Mouse (Mus musculus) heart, embryonic 16.5 days (tissue): ENCODE data around the gene Med24. TPM values are rescaled to one million over a fixed set of nuclear protein-coding genes. Genes with fewer than 3 reads are reported as not detected.
"Not testable (repeated sequence)": the region's sequence is repeated elsewhere in the genome, so short reads cannot be mapped to it uniquely, and the experiment has no call there.

Source experiments
- ATAC-seq: fragments of 200-750 bp; cut with Nextera tagmentation; replicated peaks from 2 replicates; pipeline ENCODE4 v1.8.0; 2017; ENCODE audit warnings: moderate number of reproducible peaks; ENCODE audit not compliant: insufficient read depth, low FRiP score; ENCODE audit errors: extremely low read depth
- H3K27ac ChIP-seq: fragments of 300-500 bp; sonication (generic); 2 replicates; pipeline ENCODE4 v1.5.1; 2014; ENCODE audit warnings: mild to moderate bottlenecking, low read length, control low read depth, moderate library complexity
- H3K27me3 ChIP-seq: fragments of 300-500 bp; sonication (generic); 2 replicates; pipeline ENCODE4 v1.6.1; 2014; ENCODE audit warnings: low read length, mixed read lengths; ENCODE audit not compliant: control insufficient read depth, insufficient read depth
- H3K36me3 ChIP-seq: fragments of 300-500 bp; sonication (generic); 2 replicates; pipeline ENCODE4 v1.6.1; 2014; ENCODE audit not compliant: control insufficient read depth, insufficient read depth
- H3K4me1 ChIP-seq: fragments of 300-500 bp; sonication (generic); 2 replicates; pipeline ENCODE4 v1.6.1; 2014; ENCODE audit warnings: low read length, mixed read lengths; ENCODE audit not compliant: control insufficient read depth, insufficient read depth
- H3K4me2 ChIP-seq: fragments of 300-500 bp; sonication (generic); 2 replicates; pipeline ENCODE4 v1.6.1; 2014; ENCODE audit warnings: low read depth, mild to moderate bottlenecking, control low read depth, low read length
- H3K4me3 ChIP-seq: fragments of 300-500 bp; sonication (generic); 2 replicates; pipeline ENCODE4 v1.5.1; 2014; ENCODE audit warnings: mild to moderate bottlenecking, control low read depth, low read length
- H3K9ac ChIP-seq: fragments of 300-500 bp; sonication (generic); 2 replicates; pipeline ENCODE4 v1.6.1; 2014; ENCODE audit warnings: low read length, control low read depth
- H3K9me3 ChIP-seq: fragments of 300-500 bp; sonication (generic); replicated peaks from 2 replicates; pipeline ENCODE4 v1.6.1; 2016; ENCODE audit warnings: low read length; ENCODE audit not compliant: control insufficient read depth
- WGBS: fragments of 180-500 bp; shearing (Covaris S2); extraction: QIAGEN DNeasy Blood & Tissue Kit; methylation state at CpG from one replicate; pipeline ENCODE4 v1.1.7; 2014; 5-methylcytosine and 5-hydroxymethylcytosine counted together
- polyA plus RNA-seq: library from polyadenylated mRNA; unstranded; fragments of >200 nt; fragmentation: Nextera tagmentation; extraction: Ambion mirVana; gene quantifications from 2 replicates; pipeline ENCODE4 v1.2.1, GENCODE M21; 2015

Med24 gene
- polyA plus RNA-seq, 1 experiment from 2014 or later, result 36.8 TPM

DNA sequence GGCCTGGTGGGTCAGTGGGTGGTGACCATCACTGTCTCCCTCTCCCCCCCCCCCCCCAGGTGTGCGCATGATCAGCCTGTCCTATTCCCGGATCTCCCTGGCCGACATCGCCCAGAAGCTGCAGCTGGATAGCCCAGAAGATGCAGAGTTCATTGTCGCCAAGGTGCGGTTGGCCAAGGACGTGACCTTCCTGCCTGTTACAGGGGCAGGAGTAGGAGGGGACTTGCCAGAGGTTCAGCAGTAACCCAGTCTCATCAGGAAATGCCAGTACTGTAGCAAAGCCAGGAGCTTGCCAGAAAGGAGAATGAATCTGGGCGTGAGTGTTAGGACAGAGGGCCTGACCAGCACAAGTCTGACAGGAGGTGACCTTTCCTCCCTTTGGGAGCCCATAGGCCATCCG is 35.5 kb downstream of the Med24 start:
- Histone ChIP-seq H3K27ac (no peak overlapping the region), H3K36me3 (peaks cover 47% of the 10 kb centered on the region), H3K27me3 (no peaks in the 10 kb centered on the region), H3K4me2 (no peak overlapping the region), H3K4me3 (no peak overlapping the region), H3K9me3 (no peaks in the 10 kb centered on the region), H3K9ac (no peak overlapping the region), H3K4me1 (no peaks in the 10 kb centered on the region; the same call in 1 of the 2 replicates)
- ATAC-seq, result no peak
- 80% methylated on average over 9 of the region's 9 CpGs for WGBS

DNA sequence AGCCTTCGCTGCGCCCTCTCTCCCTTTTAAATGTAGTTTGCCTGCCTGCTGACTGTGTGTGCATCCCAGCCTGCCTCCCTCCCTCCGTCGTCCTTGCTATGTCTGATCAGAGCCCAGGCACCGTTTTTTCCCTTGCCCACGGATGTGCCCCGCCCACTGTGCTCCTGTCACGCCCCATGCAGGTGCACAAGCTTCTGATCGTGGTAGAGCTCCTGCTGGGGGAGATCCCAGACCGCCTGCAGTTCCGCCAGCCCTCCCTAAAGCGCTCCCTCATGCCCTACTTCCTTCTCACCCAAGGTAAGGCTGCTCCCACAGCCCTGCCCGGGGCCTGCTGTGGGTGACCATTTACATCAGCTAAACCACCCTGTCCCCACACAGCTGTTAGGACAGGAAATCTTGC is 36.0 kb downstream of the Med24 start:
- 74% methylated on average over 13 of the region's 13 CpGs for WGBS
- ATAC-seq, result 0 out of 2 replicates have a peak, but pooled peaks have one; percentile 10
- Histone ChIP-seq H3K9me3 (no peaks in the 10 kb centered on the region), H3K9ac (no peak overlapping the region), H3K27ac (no peak overlapping the region), H3K27me3 (no peaks in the 10 kb centered on the region), H3K4me2 (no peak overlapping the region), H3K36me3 (peaks cover 49% of the 10 kb centered on the region), H3K4me3 (no peak overlapping the region), H3K4me1 (no peaks in the 10 kb centered on the region; the same call in 1 of the 2 replicates)

DNA sequence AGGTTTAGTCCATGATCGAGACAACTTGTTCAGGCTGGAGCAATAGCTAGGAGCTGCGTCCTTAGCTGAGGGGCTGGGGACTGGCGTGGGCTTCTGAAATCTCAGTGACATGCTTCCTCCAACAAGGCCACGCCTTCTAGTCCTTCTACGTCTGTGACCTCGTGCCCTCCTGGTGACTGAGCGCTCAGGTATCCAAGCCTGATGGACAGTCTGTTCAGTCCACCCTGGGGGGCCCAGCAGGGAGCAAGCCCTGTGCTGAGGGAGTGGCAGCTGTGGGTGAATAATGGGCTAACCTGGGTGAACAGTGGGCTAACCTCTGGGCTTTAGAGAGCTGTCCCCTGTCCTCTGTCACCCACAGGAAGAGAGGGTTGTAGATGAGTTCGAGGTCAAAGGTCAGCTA is 41.2 kb downstream of the Med24 start:
- 78% methylated on average over 8 of the region's 8 CpGs for WGBS
- peaks cover 6% of the 10 kb centered on the region for H3K4me1 ChIP-seq
- H3K9ac ChIP-seq, result no peak overlapping the region
- no peak overlapping the region for H3K27ac ChIP-seq
- no peak for ATAC-seq
- H3K4me3 ChIP-seq, result no peak overlapping the region
- H3K9me3 ChIP-seq, result no peaks in the 10 kb centered on the region
- H3K4me2 ChIP-seq, result no peak overlapping the region
- peaks cover 59% of the 10 kb centered on the region for H3K36me3 ChIP-seq
- no peaks in the 10 kb centered on the region for H3K27me3 ChIP-seq

DNA sequence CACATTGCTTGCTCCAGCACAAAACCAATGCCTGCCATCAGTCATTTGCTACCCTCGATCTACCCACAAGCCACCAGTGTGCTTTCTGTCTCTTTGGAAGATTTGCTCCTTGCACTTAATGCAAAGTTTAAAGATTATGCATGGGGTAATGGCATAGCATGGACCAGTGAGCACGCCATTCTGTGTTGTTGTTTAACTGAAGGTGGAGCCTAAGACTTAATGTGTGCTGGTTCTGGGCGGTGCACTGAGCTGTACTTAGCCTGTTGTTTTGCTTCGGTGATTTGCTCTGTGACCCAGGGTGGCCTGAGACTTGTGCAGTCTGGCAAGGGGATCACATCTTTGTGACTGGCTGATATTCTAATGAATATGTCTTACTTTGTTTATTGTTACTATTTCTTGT is 42.3 kb downstream of the Med24 start:
- Histone ChIP-seq H3K27ac (no peak overlapping the region), H3K4me1 (peaks cover 6% of the 10 kb centered on the region), H3K27me3 (no peaks in the 10 kb centered on the region), H3K4me3 (no peak overlapping the region), H3K36me3 (peaks cover 56% of the 10 kb centered on the region), H3K9ac (no peak overlapping the region), H3K4me2 (no peak overlapping the region), H3K9me3 (no peaks in the 10 kb centered on the region)
- WGBS, result 89% methylated on average over 4 of the region's 4 CpGs
- no peak for ATAC-seq

DNA sequence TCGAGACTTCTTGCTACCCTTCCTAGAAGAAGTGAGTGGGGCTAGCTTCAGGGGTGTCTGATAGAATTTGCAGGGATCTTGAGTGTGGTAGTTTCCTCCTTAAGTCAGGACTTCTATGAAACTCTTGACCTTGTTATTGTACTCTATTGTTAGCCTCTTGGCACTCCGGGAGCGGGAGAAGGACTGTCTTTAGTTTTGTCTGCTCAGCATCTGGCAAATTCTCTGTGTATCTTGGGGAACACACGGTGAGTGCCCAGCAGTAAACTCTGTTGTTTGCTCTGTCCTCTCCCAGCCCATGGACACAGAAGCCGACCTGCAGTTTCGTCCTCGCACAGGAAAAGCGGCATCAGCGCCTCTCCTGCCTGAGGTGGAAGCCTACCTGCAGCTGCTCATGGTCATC is 43.6 kb downstream of the Med24 start:
- H3K36me3 ChIP-seq, result peaks cover 43% of the 10 kb centered on the region
- no peak overlapping the region for H3K4me3 ChIP-seq
- 91% methylated on average over 9 of the region's 9 CpGs for WGBS
- no peak for ATAC-seq
- H3K27ac ChIP-seq, result no peak overlapping the region
- H3K9me3 ChIP-seq, result no peaks in the 10 kb centered on the region
- H3K27me3 ChIP-seq, result no peaks in the 10 kb centered on the region
- H3K9ac ChIP-seq, result no peak overlapping the region
- H3K4me2 ChIP-seq, result no peak overlapping the region
- H3K4me1 ChIP-seq, result peaks cover 9% of the 10 kb centered on the region

DNA sequence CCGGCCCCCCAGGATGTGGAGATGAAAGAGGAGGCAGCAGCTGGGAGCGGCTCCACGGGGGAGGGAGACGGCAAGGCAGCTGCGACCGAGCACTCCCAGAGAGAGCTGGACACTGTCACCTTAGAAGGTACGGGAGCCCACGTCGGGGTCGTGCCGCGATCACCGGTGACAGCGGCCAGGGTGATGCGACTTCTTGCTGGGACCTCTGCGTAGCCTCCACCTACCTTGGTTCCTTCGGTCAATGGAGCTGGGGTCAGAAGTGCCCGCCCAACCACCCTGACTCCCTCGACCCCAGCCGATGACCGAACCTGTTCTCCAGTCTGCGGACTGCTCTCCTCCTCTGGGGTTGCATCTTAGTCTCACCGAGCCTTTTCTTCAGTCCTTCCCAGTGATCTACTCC is 46.4 kb downstream of the Med24 start:
- H3K27me3 ChIP-seq, result no peaks in the 10 kb centered on the region
- peaks cover 26% of the 10 kb centered on the region for H3K36me3 ChIP-seq
- no peak; the same call in 1 of the 2 replicates for ATAC-seq
- H3K9me3 ChIP-seq, result no peaks in the 10 kb centered on the region
- under 1% methylated on average over 23 of the region's 23 CpGs for WGBS
- peak overlapping the region; percentile 100 for H3K4me3 ChIP-seq
- H3K4me1 ChIP-seq, result peaks cover 9% of the 10 kb centered on the region
- peak overlapping the region; percentile 93 for H3K4me2 ChIP-seq
- peak overlapping the region; percentile 100 for H3K9ac ChIP-seq
- peak overlapping the region; percentile 85 for H3K27ac ChIP-seq

DNA sequence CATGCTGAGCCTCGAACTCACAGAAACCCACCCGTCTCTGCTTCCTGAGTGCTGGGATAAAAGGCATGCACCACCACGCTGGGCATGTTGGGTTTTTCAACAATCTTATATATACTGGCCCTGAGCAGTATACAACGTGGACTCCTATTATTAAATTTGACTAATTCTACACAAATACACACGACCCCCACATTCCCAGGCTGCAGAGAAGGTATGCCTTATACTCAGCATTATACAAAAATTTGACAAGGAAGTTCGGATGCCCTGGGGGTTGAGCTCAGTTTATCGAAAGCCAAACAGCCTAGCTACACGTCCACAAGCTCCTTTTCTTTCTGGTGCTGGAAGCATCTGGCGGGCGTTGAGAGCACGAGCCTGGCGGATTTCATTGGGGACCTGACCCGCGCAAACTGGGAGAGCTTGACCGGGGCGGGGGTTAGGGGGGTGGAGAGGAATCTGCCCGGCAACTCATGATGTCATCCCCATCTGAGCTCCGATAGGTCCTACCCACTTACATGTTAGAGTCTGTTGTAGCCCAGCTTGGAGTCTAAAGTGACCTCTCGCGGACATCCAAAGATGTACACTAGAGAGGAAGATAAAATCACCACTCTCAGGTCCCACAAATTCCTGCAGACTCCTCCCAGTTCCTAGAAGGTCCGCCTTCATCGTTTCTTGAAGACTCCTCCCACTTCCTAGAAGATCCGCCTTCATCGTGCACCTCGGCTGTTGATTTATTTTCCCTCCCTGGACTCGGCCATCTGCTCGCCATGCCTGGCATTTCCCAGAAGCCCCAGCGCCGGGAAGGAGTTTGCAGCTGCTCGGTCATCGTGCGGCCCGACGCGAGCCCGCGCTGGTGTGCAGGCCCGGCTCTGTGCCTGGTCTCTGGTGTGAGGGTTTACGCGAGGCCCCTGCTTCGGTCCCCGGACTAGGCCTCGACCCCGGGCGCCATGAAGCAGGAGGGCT is 47.2 kb downstream of the Med24 start, which contains the start of gene Psmd3:
Gene Psmd3 (plus strand): TSS at position 769 of the 960 bp plus-strand sequence.
- Histone ChIP-seq H3K9me3 (no peaks in the 10 kb centered on the region), H3K27me3 (no peaks in the 10 kb centered on the region), H3K4me2 (peak within 1 kb of the TSS; percentile 93), H3K4me3 (peak within 1 kb of the TSS; percentile 100), H3K27ac (peak within 1 kb of the TSS; percentile 85), H3K9ac (peak within 1 kb of the TSS; percentile 100), H3K36me3 (peaks cover 18% of the 10 kb centered on the region), H3K4me1 (peaks cover 9% of the 10 kb centered on the region)
- peak; percentile 95 for ATAC-seq
- 5% methylated on average over 45 of the region's 45 CpGs for WGBS

DNA sequence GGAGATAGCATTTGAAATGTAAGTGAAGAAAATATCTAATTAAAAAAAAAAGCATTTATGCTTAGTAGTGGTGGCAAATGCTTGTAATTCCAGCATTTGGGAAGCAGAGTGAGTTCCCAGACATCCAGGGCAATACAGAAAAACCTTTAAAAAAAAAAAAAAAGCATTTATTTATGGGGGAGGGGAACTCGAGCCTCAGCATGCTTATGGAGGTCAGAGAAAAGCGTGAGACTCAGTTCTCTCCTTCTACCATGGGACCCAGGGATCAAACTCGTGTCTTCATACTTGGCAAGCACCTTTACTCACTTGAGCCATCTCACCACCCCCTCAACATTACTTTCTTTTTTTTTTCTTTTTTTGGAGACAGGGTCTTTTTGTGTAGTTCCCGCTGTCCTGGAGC is 48.0 kb downstream of the Med24 start:
- Histone ChIP-seq H3K9me3 (no peaks in the 10 kb centered on the region), H3K27me3 (no peaks in the 10 kb centered on the region), H3K36me3 (peaks cover 11% of the 10 kb centered on the region), H3K27ac (no peak overlapping the region), H3K4me1 (peaks cover 9% of the 10 kb centered on the region), H3K4me3 (no peak overlapping the region), H3K4me2 (no peak overlapping the region), H3K9ac (no peak overlapping the region)
- no peak for ATAC-seq
- 72% methylated on average over 4 of the region's 4 CpGs for WGBS

DNA sequence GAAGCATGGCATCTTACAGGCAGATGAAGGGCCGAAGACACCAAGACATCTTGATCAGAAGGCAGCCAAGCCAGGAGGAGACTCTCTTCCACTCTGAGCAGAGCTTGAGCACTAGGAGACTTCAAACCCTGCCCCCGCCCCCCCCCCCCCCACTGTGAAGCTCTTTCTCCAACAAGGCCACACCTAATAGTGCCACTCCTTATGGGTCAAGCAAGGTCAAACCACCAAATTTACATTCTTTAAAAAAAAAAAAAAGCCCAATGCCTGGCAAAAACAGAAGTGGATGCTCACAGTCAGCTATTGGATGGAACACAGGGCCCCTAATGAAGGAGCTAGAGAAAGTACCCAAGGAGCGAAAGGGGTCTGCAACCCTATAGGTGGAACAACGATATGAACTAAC is 48.6 kb downstream of the Med24 start:
- H3K27ac ChIP-seq, H3K36me3 ChIP-seq, ATAC-seq, H3K9me3 ChIP-seq, H3K4me3 ChIP-seq, H3K9ac ChIP-seq, H3K27me3 ChIP-seq, H3K4me2 ChIP-seq, H3K4me1 ChIP-seq: not testable (repeated sequence)
- WGBS, result 84% methylated on average over 4 of the region's 4 CpGs
